ENCODE assay signal across 8 mouse cellular contexts in the genomic region with DNA sequence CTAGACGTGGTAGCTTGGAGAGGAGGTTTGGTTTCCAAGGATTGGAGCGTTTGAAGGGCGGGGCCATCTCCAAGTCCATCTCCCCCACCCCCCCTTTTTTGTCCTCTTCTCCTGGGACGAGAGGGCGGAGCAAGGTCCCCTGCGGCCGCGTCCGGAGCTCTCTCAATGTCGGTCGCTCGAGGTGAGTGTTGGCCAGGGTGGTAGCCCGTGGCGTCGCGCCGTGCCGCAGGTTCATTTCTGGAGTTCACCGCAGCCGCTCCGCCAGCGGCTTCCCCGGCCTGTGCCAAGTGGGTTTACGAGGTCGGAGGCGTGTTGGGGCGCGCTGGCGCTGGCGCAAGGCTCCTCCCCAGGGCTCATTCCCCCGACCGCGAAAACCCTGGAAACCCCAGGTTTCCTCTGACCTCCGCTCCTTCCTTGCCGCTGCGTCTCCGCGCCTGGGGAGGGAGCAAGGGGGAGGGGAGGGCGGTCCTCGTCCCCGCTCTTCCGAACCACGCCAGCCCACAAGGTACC. TPM values are rescaled to one million over a fixed set of nuclear protein-coding genes. Genes with fewer than 3 reads are reported as not detected.
DNase-seq lines count a peak whose midpoint lies in the region; ATAC-seq and TF ChIP-seq lines count a peak whose summit lies in the region.

A gene (plus strand): TSS at position 128 of the 510 bp plus-strand sequence.

- H3K27ac ChIP-seq in cerebellum, adult 2 months (ENCODE audit: insufficient read depth, low read length): no peak within 1 kb of the TSS
- peak within 1 kb of the TSS; percentile 99 for H3K27ac ChIP-seq in forebrain, embryonic 15.5 days (replicated peaks)
- peak within 1 kb of the TSS; percentile 100 for H3K27ac ChIP-seq in hindbrain, embryonic 13.5 days
- H3K27ac ChIP-seq in midbrain, embryonic 14.5 days (replicated peaks; ENCODE audit: low read depth, low read length): peak within 1 kb of the TSS; percentile 99

- peak within 1 kb of the TSS; percentile 82 for H3K4me2 ChIP-seq in forebrain, embryonic 15.5 days (replicated peaks)
- peak within 1 kb of the TSS; percentile 88 for H3K4me2 ChIP-seq in hindbrain, embryonic 13.5 days
- H3K4me2 ChIP-seq in midbrain, embryonic 14.5 days (ENCODE audit: low read length): peak within 1 kb of the TSS; percentile 82

- peak within 1 kb of the TSS; percentile 32 for H3K4me3 ChIP-seq in cerebellum, adult 2 months (replicated peaks; ENCODE audit: insufficient read depth, low read depth, low read length)
- H3K4me3 ChIP-seq in forebrain, embryonic 15.5 days: peak within 1 kb of the TSS; percentile 84
- H3K4me3 ChIP-seq in hindbrain, embryonic 13.5 days: peak within 1 kb of the TSS; percentile 87
- peak within 1 kb of the TSS; percentile 87 for H3K4me3 ChIP-seq in midbrain, embryonic 14.5 days (replicated peaks; ENCODE audit: low read depth, low read length)

- ATAC-seq in forebrain, embryonic 15.5 days (replicated peaks): peak; percentile 33
- ATAC-seq in hindbrain, embryonic 13.5 days (ENCODE audit: low FRiP score): peak; percentile 47
- ATAC-seq in midbrain, embryonic 14.5 days (ENCODE audit: low FRiP score, low TSS enrichment): peak; percentile 41

- intact Hi-C loops in left cerebral cortex, postnatal 36 days (cut with DNase I): loop anchor here (5.0 to 10.0 kb wide), 4 partner anchors 62 to 1010 kb away; no protein-coding TSS in a partner anchor

- peak; percentile 20 to 39 for DNase-seq in cerebellum, adult 2 months
- no peak for DNase-seq in cerebellum, adult 11 months
- peak; percentile 71 for DNase-seq in adrenal gland, postnatal 25 days
- DNase-seq in left cerebral cortex, postnatal 36 days (ENCODE audit: low spot score in 2 of 2): no peak
- peak; percentile 87 for DNase-seq in midbrain, embryonic 14.5 days
- no peak for DNase-seq in thymus, postnatal 0 days (ENCODE audit: low spot score)

- no peaks in the 10 kb centered on the region; the same call in 1 of the 2 replicates for H3K27me3 ChIP-seq in cerebellum, adult 2 months (ENCODE audit: control insufficient read depth, insufficient read depth, low read length)
- H3K27me3 ChIP-seq in forebrain, embryonic 15.5 days: no peaks in the 10 kb centered on the region
- no peaks in the 10 kb centered on the region for H3K27me3 ChIP-seq in hindbrain, embryonic 13.5 days
- H3K27me3 ChIP-seq in midbrain, embryonic 14.5 days (ENCODE audit: control insufficient read depth, insufficient read depth, low read length): no peaks in the 10 kb centered on the region

- H3K9me3 ChIP-seq in forebrain, embryonic 15.5 days: no peaks in the 10 kb centered on the region
- no peaks in the 10 kb centered on the region for H3K9me3 ChIP-seq in hindbrain, embryonic 13.5 days
- no peaks in the 10 kb centered on the region for H3K9me3 ChIP-seq in midbrain, embryonic 14.5 days (ENCODE audit: control insufficient read depth, low read length)

- H3K4me1 ChIP-seq in cerebellum, adult 2 months (ENCODE audit: control insufficient read depth, insufficient read depth, low read length): no peaks in the 10 kb centered on the region; the same call in 1 of the 2 replicates
- peaks cover 14% of the 10 kb centered on the region for H3K4me1 ChIP-seq in forebrain, embryonic 15.5 days
- H3K4me1 ChIP-seq in hindbrain, embryonic 13.5 days (replicated peaks): peaks cover 8% of the 10 kb centered on the region; the same call in 1 of the 2 replicates
- H3K4me1 ChIP-seq in midbrain, embryonic 14.5 days (ENCODE audit: control insufficient read depth, insufficient read depth, low read length): peaks cover 4% of the 10 kb centered on the region; the same call in 1 of the 2 replicates

- no peak for TF ChIP-seq POLR2A in cerebellum, adult 2 months (IDR thresholded peaks at IDR 0.05; ENCODE audit: borderline replicate concordance, insufficient read depth, low read length)

- WGBS in cerebellum, adult 2 months: under 1% methylated on average over 43 of the region's 43 CpGs
- under 1% methylated on average over 43 of the region's 43 CpGs for WGBS in forebrain, embryonic 15.5 days
- WGBS in hindbrain, embryonic 13.5 days: under 1% methylated on average over 43 of the region's 43 CpGs
- WGBS in midbrain, embryonic 14.5 days: under 1% methylated on average over 43 of the region's 43 CpGs

- H3K9ac ChIP-seq in forebrain, embryonic 15.5 days (replicated peaks): peak within 1 kb of the TSS; percentile 96
- peak within 1 kb of the TSS; percentile 97 for H3K9ac ChIP-seq in hindbrain, embryonic 13.5 days
- peak within 1 kb of the TSS; percentile 98 for H3K9ac ChIP-seq in midbrain, embryonic 14.5 days (replicated peaks; ENCODE audit: low read length)

- no peak for TF ChIP-seq CTCF in cerebellum, adult 2 months (IDR thresholded peaks at IDR 0.05; ENCODE audit: borderline replicate concordance, insufficient read depth, low read depth, low read length)

- no peaks in the 10 kb centered on the region for H3K36me3 ChIP-seq in forebrain, embryonic 15.5 days
- H3K36me3 ChIP-seq in hindbrain, embryonic 13.5 days: no peaks in the 10 kb centered on the region
- no peaks in the 10 kb centered on the region for H3K36me3 ChIP-seq in midbrain, embryonic 14.5 days (ENCODE audit: control insufficient read depth, insufficient read depth, low read length)

RNA-seq across cellular contexts. Expression of the gene that starts here (rescaled TPM):
- polyA plus RNA-seq in cerebellum, adult 2 months (2012; rRNA removed): 15.9 and 17.5 TPM in 2 replicates
- total RNA-seq in adrenal gland, postnatal 25 days (2021): 45.3 and 51.6 TPM in 2 replicates
- polyA plus RNA-seq in forebrain, embryonic 15.5 days (2015; fragmentation: Nextera tagmentation; extraction: Ambion mirVana): 21.0 and 21.9 TPM in 2 replicates
- 16.7 and 18.2 TPM in 2 replicates for polyA plus RNA-seq in hindbrain, embryonic 13.5 days (2015; fragmentation: Nextera tagmentation; extraction: Ambion mirVana)
- 10 to 100 TPM; 37.7 to 71.3 TPM for total RNA-seq in left cerebral cortex, postnatal 36 days (2021)
- 19.6 and 25.6 TPM in 2 replicates for polyA plus RNA-seq in midbrain, embryonic 14.5 days (2014; fragmentation: Nextera tagmentation; extraction: Ambion mirVana)
- 0.54 and 0.57 TPM in 2 replicates for polyA plus RNA-seq in thymus, postnatal 0 days (2015; fragmentation: Nextera tagmentation; extraction: Ambion mirVana)

Comparison
In these comparisons a context has a peak if more than half of its experiments do, and no peak if none do; other contexts are left out.
1. RNA of the gene that starts here (polyA plus RNA-seq): 21.0 to 21.9 TPM in forebrain, embryonic 15.5 days, 19.6 to 25.6 TPM in midbrain, embryonic 14.5 days, 16.7 to 18.2 TPM in hindbrain, embryonic 13.5 days and 15.9 to 17.5 TPM in cerebellum, adult 2 months; 0.54 to 0.57 TPM in thymus, postnatal 0 days; every median in the first group is over 10 times any median in the second.
2. DNase-seq: peak in cerebellum, adult 2 months (2 of 2), adrenal gland, postnatal 25 days (single experiment) and midbrain, embryonic 14.5 days (single experiment); none in cerebellum, adult 11 months (single experiment), left cerebral cortex, postnatal 36 days (0 of 2) and thymus, postnatal 0 days (single experiment).
3. H3K4me3 ChIP-seq: peak in every context shown above with its lines; median percentile 87 in hindbrain, embryonic 13.5 days; 87 in midbrain, embryonic 14.5 days; 84 in forebrain, embryonic 15.5 days; 32 in cerebellum, adult 2 months.
4. Peak in every context shown above with its lines, with median percentiles within 50 percentile points of each other: ATAC-seq, H3K4me2 ChIP-seq and H3K9ac ChIP-seq.